Mouse (Mus musculus): ENCODE data around the gene Cldn4. TPM values are rescaled to one million over a fixed set of nuclear protein-coding genes. Genes with fewer than 3 reads are reported as not detected.

Cldn4 gene
- polyA plus RNA-seq, 1 experiment from 2014 or later: not detected

DNA sequence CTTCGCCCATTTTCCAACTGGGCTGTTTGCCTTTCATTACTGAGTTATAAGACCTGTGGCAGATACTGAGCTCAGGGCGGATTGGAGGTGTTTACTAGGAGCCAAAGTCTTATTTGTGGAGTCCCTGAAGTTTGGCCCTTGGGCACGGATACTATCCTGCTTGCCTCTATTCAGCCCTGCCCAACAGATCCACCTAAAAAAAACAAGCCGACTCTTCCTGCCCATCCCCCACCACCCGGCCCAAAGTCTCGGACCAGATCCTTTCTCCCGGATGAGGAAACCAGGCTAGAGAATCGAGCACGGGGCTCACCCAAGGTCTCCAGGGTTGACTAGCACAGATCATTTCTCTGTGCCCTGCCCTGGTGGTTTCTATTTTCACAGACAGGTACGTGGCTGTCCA, 34.4 kb upstream of the Cldn4 start:
- ATAC-seq: no peak
- Histone ChIP-seq H3K4me1 (ENCODE audit: control insufficient read depth, insufficient read depth, low read length) (peaks cover 2% of the 10 kb centered on the region; the same call in 1 of the 2 replicates), H3K9me3 (replicated peaks; ENCODE audit: control insufficient read depth, low read length, poor library complexity, severe bottlenecking) (no peaks in the 10 kb centered on the region), H3K4me3 (ENCODE audit: low read depth, low read length) (no peak overlapping the region), H3K27me3 (ENCODE audit: control insufficient read depth, insufficient read depth, low read depth, low read length) (peaks cover 16% of the 10 kb centered on the region), H3K9ac (ENCODE audit: low read depth, low read length) (no peak overlapping the region), H3K4me2 (ENCODE audit: low read length) (no peak overlapping the region), H3K27ac (ENCODE audit: low read length) (no peak overlapping the region), H3K36me3 (ENCODE audit: control insufficient read depth, insufficient read depth, low read length) (no peaks in the 10 kb centered on the region)
- WGBS: 71% methylated on average over 10 of the region's 10 CpGs

DNA sequence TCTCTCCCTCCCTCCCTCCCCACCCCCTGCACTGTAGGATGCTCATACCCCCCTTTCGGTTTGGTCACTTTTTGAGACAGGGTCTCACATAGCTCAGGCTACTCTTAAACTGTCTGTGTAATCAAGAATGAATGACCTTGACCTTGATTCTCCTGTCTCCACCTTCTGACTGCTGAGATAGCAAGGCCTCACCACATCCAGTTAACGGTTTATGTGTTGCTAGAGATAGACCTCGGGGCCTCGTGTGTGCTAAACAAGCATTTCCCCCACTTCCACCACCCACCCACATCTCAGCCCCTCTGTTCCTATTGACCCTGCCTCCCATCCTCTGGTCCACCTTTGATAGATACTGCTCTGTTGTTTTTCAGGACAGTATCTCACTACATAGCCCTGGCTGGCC, 31.1 kb upstream of the Cldn4 start:
- Histone ChIP-seq H3K4me3 (ENCODE audit: low read depth, low read length) (no peak overlapping the region), H3K9me3 (replicated peaks; ENCODE audit: control insufficient read depth, low read length, poor library complexity, severe bottlenecking) (no peaks in the 10 kb centered on the region), H3K4me2 (ENCODE audit: low read length) (no peak overlapping the region), H3K4me1 (ENCODE audit: control insufficient read depth, insufficient read depth, low read length) (no peaks in the 10 kb centered on the region), H3K9ac (ENCODE audit: low read depth, low read length) (no peak overlapping the region), H3K27ac (ENCODE audit: low read length) (no peak overlapping the region), H3K36me3 (ENCODE audit: control insufficient read depth, insufficient read depth, low read length) (no peaks in the 10 kb centered on the region), H3K27me3 (ENCODE audit: control insufficient read depth, insufficient read depth, low read depth, low read length) (no peaks in the 10 kb centered on the region)
- no peak for ATAC-seq
- WGBS: 87% methylated on average over 4 of the region's 4 CpGs

DNA sequence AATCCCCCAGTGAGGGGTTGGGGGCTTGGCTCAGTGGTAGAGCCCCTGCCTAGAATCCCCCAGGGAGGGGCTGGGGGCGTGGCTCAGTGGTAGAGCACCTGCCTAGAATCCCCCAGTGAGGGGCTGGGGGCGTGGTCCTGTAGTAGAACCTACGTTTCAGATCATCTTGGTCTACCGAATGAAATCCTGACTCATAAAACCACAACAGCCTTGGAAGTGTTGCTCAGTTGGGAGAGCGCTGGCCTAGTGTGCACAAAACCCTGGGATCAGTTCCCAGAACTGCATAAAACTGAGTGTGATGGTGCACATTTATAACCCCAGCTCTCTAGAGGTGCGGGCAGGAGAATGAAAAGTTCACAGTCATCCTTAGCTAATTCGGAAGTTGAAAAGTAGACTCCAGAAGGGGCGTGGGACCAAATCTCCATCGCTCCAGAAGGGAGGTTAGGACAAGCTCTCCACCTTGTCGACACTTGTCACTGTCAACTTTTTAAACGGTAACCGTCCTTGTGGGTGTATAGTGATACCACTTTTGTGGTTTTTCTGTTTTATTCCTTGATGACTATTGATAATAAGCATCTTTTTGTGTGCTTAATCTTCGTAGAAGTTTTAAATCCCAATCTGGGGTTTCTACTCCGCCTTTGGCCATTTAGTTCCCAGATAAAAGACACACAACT, 30.0 kb upstream of the Cldn4 start:
- WGBS: 90% methylated on average over 14 of the region's 14 CpGs
- Histone ChIP-seq H3K36me3 (ENCODE audit: control insufficient read depth, insufficient read depth, low read length) (no peaks in the 10 kb centered on the region), H3K4me1 (ENCODE audit: control insufficient read depth, insufficient read depth, low read length) (no peaks in the 10 kb centered on the region), H3K4me3 (ENCODE audit: low read depth, low read length) (no peak overlapping the region), H3K9me3 (replicated peaks; ENCODE audit: control insufficient read depth, low read length, poor library complexity, severe bottlenecking) (no peaks in the 10 kb centered on the region), H3K27me3 (ENCODE audit: control insufficient read depth, insufficient read depth, low read depth, low read length) (no peaks in the 10 kb centered on the region), H3K4me2 (ENCODE audit: low read length) (no peak overlapping the region), H3K27ac (ENCODE audit: low read length) (no peak overlapping the region), H3K9ac (ENCODE audit: low read depth, low read length) (no peak overlapping the region)
- ATAC-seq: no peak

DNA sequence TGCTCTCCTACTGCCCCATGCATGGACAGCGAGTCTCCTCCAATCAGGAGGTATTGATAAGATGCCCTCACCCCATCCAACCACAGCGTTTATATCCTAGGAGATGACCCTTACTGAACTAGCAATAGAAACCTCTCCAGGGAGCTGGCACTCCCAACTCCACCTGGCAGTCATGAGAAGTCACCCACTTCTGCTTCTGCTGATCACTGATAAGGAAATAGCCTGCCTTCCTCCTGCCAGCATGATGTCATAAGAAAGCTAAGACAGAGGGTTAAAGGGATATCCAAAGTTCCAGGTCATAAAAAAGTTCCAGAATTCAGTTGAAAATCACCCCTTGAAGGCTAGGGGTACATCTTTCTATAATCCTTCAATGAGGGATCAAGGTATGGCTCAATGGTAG, 29.4 kb upstream of the Cldn4 start:
- Histone ChIP-seq H3K27me3 (ENCODE audit: control insufficient read depth, insufficient read depth, low read depth, low read length) (no peaks in the 10 kb centered on the region), H3K9me3 (replicated peaks; ENCODE audit: control insufficient read depth, low read length, poor library complexity, severe bottlenecking) (no peaks in the 10 kb centered on the region), H3K4me1 (ENCODE audit: control insufficient read depth, insufficient read depth, low read length) (no peaks in the 10 kb centered on the region), H3K4me2 (ENCODE audit: low read length) (no peak overlapping the region), H3K9ac (ENCODE audit: low read depth, low read length) (no peak overlapping the region), H3K27ac (ENCODE audit: low read length) (no peak overlapping the region), H3K4me3 (ENCODE audit: low read depth, low read length) (no peak overlapping the region), H3K36me3 (ENCODE audit: control insufficient read depth, insufficient read depth, low read length) (no peaks in the 10 kb centered on the region)
- WGBS: 88% methylated on average over 2 of the region's 2 CpGs
- ATAC-seq: no peak

DNA sequence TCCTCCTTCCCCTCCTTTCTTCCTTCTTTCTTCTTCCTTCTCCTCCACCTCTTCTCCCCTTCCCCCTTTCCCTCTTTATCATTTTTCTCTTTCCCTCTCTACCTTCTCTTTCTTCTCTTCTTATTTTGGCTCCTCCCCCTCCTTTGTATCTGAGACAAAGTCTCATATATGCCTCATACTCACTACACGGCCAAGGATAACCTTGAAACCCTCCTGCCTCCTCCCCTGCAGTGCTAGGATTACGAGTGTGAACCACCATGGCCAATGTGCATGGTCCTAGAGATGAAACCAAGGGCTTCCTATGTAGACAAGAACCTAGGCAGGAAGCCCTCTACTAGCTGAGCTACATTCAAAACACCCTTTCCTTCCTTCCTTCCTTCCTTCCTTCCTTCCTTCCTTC, 28.2 kb upstream of the Cldn4 start:
- no peak overlapping the region for H3K9ac ChIP-seq (ENCODE audit: low read depth, low read length)
- H3K27me3 ChIP-seq (ENCODE audit: control insufficient read depth, insufficient read depth, low read depth, low read length): no peaks in the 10 kb centered on the region
- H3K4me3 ChIP-seq (ENCODE audit: low read depth, low read length): no peak overlapping the region
- no peak overlapping the region for H3K27ac ChIP-seq (ENCODE audit: low read length)
- H3K9me3 ChIP-seq (replicated peaks; ENCODE audit: control insufficient read depth, low read length, poor library complexity, severe bottlenecking): no peaks in the 10 kb centered on the region
- ATAC-seq: no peak
- no peaks in the 10 kb centered on the region for H3K4me1 ChIP-seq (ENCODE audit: control insufficient read depth, insufficient read depth, low read length)
- no peaks in the 10 kb centered on the region for H3K36me3 ChIP-seq (ENCODE audit: control insufficient read depth, insufficient read depth, low read length)
- 58% methylated on average over 2 of the region's 2 CpGs for whole genome bisulfite sequencing
- no peak overlapping the region for H3K4me2 ChIP-seq (ENCODE audit: low read length)

DNA sequence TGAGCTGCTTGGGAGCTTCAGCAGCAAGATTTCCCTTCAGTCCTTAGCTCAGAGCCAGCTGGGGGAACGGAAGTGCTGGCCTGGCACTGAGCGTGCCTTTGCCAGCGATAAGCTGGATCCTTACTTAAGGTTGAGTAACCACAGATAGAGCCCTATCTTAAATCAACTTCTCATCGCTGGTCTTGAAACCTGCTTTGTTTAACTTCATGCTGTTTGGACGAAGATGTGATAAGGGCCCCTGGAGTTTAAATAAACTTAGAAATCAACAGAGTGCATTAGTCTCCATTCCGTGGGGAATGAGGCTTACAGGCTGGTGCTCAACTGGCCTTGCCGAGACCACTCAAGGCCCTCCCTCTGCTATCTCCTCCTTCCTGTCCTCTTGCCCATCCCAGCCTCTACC, 27.6 kb upstream of the Cldn4 start:
- Histone ChIP-seq H3K4me1 (ENCODE audit: control insufficient read depth, insufficient read depth, low read length) (no peaks in the 10 kb centered on the region), H3K9me3 (replicated peaks; ENCODE audit: control insufficient read depth, low read length, poor library complexity, severe bottlenecking) (no peaks in the 10 kb centered on the region), H3K4me2 (ENCODE audit: low read length) (no peak overlapping the region), H3K36me3 (ENCODE audit: control insufficient read depth, insufficient read depth, low read length) (no peaks in the 10 kb centered on the region), H3K9ac (ENCODE audit: low read depth, low read length) (no peak overlapping the region), H3K27me3 (ENCODE audit: control insufficient read depth, insufficient read depth, low read depth, low read length) (no peaks in the 10 kb centered on the region), H3K27ac (ENCODE audit: low read length) (no peak overlapping the region), H3K4me3 (ENCODE audit: low read depth, low read length) (no peak overlapping the region)
- no peak for ATAC-seq
- 66% methylated on average over 7 of the region's 7 CpGs for WGBS

DNA sequence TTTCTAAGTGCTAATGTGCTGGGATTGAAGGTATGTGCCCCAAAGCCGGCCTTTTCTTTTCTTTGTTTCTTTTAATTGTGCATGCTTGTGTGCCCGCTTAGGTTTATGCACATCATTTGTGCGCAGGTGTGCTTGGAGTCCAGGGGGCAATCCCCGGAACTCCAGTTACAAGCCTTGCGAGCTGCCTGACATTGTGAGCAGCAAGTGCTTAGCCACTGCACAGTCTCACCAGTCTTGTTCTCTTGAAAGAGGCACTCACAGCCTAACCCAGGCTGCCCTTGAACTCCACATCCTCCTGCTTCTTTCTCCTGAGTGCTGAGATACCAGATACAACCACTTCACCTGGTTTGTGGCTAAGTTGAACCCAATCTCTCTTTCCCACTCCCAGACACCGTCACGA, 26.8 kb upstream of the Cldn4 start:
- Histone ChIP-seq H3K4me1 (ENCODE audit: control insufficient read depth, insufficient read depth, low read length) (no peaks in the 10 kb centered on the region), H3K9me3 (replicated peaks; ENCODE audit: control insufficient read depth, low read length, poor library complexity, severe bottlenecking) (no peaks in the 10 kb centered on the region), H3K9ac (ENCODE audit: low read depth, low read length) (no peak overlapping the region), H3K27me3 (ENCODE audit: control insufficient read depth, insufficient read depth, low read depth, low read length) (no peaks in the 10 kb centered on the region), H3K4me3 (ENCODE audit: low read depth, low read length) (no peak overlapping the region), H3K36me3 (ENCODE audit: control insufficient read depth, insufficient read depth, low read length) (no peaks in the 10 kb centered on the region), H3K4me2 (ENCODE audit: low read length) (no peak overlapping the region), H3K27ac (ENCODE audit: low read length) (no peak overlapping the region)
- 86% methylated on average over 7 of the region's 7 CpGs for WGBS
- no peak for ATAC-seq

DNA sequence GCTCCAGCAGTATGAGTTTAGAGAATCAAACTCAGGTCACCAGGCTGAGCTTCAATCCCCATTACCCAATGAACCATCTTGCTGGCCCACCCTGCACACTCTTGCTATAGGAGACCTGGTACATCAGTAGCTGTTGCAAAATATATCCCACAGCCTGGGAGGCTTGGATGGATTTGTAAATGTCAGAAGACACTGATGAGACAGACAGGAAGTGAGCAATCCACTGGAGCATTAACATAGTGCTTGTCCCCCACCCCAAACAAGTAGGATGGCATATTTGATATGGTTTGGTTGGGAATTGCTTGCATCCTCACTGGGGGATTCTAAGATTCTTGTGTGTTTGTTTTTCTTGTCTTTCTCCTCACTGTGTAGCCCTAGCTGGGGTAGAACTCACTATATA, 26.3 kb upstream of the Cldn4 start:
- H3K27ac ChIP-seq (ENCODE audit: low read length): no peak overlapping the region
- H3K4me1 ChIP-seq (ENCODE audit: control insufficient read depth, insufficient read depth, low read length): no peaks in the 10 kb centered on the region
- no peaks in the 10 kb centered on the region for H3K27me3 ChIP-seq (ENCODE audit: control insufficient read depth, insufficient read depth, low read depth, low read length)
- H3K36me3 ChIP-seq (ENCODE audit: control insufficient read depth, insufficient read depth, low read length): no peaks in the 10 kb centered on the region
- H3K4me2 ChIP-seq (ENCODE audit: low read length): no peak overlapping the region
- H3K9me3 ChIP-seq (replicated peaks; ENCODE audit: control insufficient read depth, low read length, poor library complexity, severe bottlenecking): no peaks in the 10 kb centered on the region
- ATAC-seq: no peak
- H3K4me3 ChIP-seq (ENCODE audit: low read depth, low read length): no peak overlapping the region
- no peak overlapping the region for H3K9ac ChIP-seq (ENCODE audit: low read depth, low read length)

DNA sequence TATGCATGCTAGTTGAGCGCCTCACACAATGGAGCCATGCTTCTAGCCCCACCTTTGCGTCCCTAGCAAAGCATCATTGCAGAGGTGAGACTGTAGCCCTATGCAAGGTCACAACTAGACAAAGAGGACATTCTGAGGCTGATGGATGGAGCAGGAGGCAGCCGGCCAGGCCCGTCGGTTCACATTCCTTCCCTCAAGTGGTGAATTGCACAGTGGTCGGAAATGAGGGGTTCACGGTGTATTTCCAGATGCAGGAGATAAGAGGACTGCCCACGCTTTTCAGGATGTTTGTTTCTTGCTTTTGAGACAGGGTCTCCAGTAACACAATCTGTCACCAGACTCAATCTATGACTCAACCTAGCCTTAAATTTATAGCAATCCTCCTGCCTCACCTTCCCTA, 23.9 kb upstream of the Cldn4 start:
- H3K9me3 ChIP-seq (replicated peaks; ENCODE audit: control insufficient read depth, low read length, poor library complexity, severe bottlenecking): no peaks in the 10 kb centered on the region
- H3K4me1 ChIP-seq (ENCODE audit: control insufficient read depth, insufficient read depth, low read length): peaks cover 8% of the 10 kb centered on the region; the same call in 1 of the 2 replicates
- H3K4me3 ChIP-seq (ENCODE audit: low read depth, low read length): no peak overlapping the region
- no peak for ATAC-seq
- H3K4me2 ChIP-seq (ENCODE audit: low read length): no peak overlapping the region
- no peak overlapping the region for H3K27ac ChIP-seq (ENCODE audit: low read length)
- H3K27me3 ChIP-seq (ENCODE audit: control insufficient read depth, insufficient read depth, low read depth, low read length): no peaks in the 10 kb centered on the region
- 90% methylated on average over 8 of the region's 8 CpGs for WGBS
- no peaks in the 10 kb centered on the region for H3K36me3 ChIP-seq (ENCODE audit: control insufficient read depth, insufficient read depth, low read length)
- no peak overlapping the region for H3K9ac ChIP-seq (ENCODE audit: low read depth, low read length)
